Mouse (Mus musculus) spleen, adult 2 months (tissue): ENCODE data around the gene Trim2. TPM values are rescaled to one million over a fixed set of nuclear protein-coding genes. Genes with fewer than 3 reads are reported as not detected.

Experiments
- DNase-seq, 2 experiments: peaks; one replicate each; pipeline versions ENCODE4 v3.0.0 to v3.0.0-alpha.2; 2012 to 2021; ENCODE audit warnings: low spot score in 2 of 2, low read depth in 1 of 2
- H3K27ac ChIP-seq: fragments of 200-500 bp; 2 replicates; pipeline ENCODE4 v1.5.1; 2012; ENCODE audit warnings: low read length, inconsistent platforms; ENCODE audit not compliant: insufficient read depth
- H3K27me3 ChIP-seq: fragments of 200-500 bp; 2 replicates; pipeline ENCODE4 v1.6.1; 2012; ENCODE audit warnings: mild to moderate bottlenecking, moderate library complexity, low read length, inconsistent platforms; ENCODE audit not compliant: control insufficient read depth, insufficient read depth
- H3K36me3 ChIP-seq: fragments of 200-500 bp; 2 replicates; pipeline ENCODE4 v1.6.1; 2012; ENCODE audit warnings: mild to moderate bottlenecking, low read length, inconsistent platforms; ENCODE audit not compliant: control insufficient read depth, insufficient read depth
- H3K4me1 ChIP-seq: fragments of 200-500 bp; 2 replicates; pipeline ENCODE4 v1.6.1; 2011; ENCODE audit warnings: inconsistent platforms; ENCODE audit not compliant: control insufficient read depth, insufficient read depth, insufficient read length
- H3K4me3 ChIP-seq: fragments of 200-500 bp; 2 replicates; pipeline ENCODE4 v1.5.1; 2011; ENCODE audit warnings: mild to moderate bottlenecking, inconsistent platforms; ENCODE audit not compliant: insufficient read depth, insufficient read length; ENCODE audit errors: extremely low read depth
- CTCF ChIP-seq: fragments of 200-500 bp; IDR thresholded peaks from 2 replicates; pipeline ENCODE4 v1.5.1; 2011; ENCODE audit warnings: mild to moderate bottlenecking, inconsistent platforms; ENCODE audit not compliant: insufficient read depth, insufficient read length, insufficient replicate concordance; ENCODE audit errors: extremely low read depth
- POLR2A ChIP-seq: fragments of 200-500 bp; IDR thresholded peaks from 2 replicates; pipeline ENCODE4 v1.6.1; 2011; ENCODE audit warnings: low read depth, low read length, inconsistent platforms
- WGBS: fragments of 180-500 bp; shearing (Covaris S2); methylation state at CpG from one replicate; pipeline ENCODE4 v1.1.7; 2018; 5-methylcytosine and 5-hydroxymethylcytosine counted together
- polyA plus RNA-seq: library from polyadenylated mRNA; depleted of rRNA; stranded (reverse); fragments of >200 nt; gene quantifications from 2 replicates; pipeline ENCODE4 v1.2.3, GENCODE M21; 2012

Trim2 gene
- polyA plus RNA-seq, 1 experiment, result 5.7 TPM

DNA sequence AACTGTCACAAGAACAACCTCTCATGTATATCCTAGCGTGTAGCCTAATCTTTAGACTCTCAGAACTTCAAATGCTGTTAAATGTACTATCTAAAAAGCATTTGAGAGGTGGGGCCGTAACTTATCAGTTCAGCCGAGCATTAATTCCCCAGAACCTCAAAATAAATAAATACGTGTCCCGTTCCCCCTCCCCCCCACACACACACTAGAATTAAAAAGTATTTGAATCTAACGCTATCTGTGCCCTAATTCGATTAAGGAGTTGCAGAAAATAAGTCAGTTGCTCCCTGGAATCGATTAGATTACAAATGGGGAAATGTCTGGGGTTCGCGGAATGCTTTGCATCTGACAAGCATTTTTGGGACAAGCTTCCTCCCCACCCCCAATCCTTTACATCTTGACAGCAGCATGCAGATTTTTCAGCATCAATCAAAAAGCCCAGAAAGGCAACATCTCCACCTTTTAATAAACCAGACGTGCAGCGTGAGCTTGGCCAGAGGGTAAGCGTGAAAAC lies 48.1 kb downstream of the Trim2 start:
- H3K4me3 ChIP-seq, result no peak overlapping the region
- 43% methylated on average over 13 of the region's 13 CpGs for WGBS
- H3K27ac ChIP-seq, result no peak overlapping the region
- H3K27me3 ChIP-seq, result peaks cover 3% of the 10 kb centered on the region; the same call in 1 of the 2 replicates
- TF ChIP-seq CTCF, result no peak
- TF ChIP-seq POLR2A, result no peak
- no peaks in the 10 kb centered on the region for H3K36me3 ChIP-seq
- DNase-seq, result no peak
- H3K4me1 ChIP-seq, result peaks cover 3% of the 10 kb centered on the region; the same call in 1 of the 2 replicates

DNA sequence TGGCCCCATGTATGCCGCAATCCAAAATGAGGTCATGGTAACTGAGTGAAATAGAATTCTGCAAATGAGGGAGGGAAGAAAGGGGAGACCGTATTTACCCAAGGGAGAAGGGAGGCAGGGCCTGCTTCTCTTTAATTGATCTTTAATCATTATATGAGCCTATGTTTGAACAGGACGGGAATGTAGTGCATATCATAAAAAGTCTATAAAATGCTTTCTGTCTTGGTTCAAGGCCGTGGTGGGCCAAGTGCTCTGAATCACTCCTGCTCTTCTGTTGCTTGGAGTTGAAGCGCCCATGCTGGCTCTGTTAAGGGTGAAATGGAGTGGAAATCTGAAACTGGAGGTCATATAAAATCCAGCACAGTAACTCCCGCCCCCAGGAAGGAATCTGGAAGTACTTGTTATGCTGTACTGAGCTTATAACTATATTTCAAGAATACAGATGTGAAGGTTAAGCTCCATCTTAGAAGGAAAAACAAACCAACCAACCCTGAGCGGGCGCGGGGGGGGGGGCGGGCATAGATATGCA lies 48.6 kb downstream of the Trim2 start:
- Histone ChIP-seq H3K27me3 (peaks cover 3% of the 10 kb centered on the region; the same call in 1 of the 2 replicates), H3K4me1 (peaks cover 3% of the 10 kb centered on the region; the same call in 1 of the 2 replicates), H3K27ac (no peak overlapping the region), H3K36me3 (no peaks in the 10 kb centered on the region), H3K4me3 (no peak overlapping the region)
- WGBS, result 72% methylated on average over 10 of the region's 10 CpGs
- no peak for DNase-seq
- TF ChIP-seq POLR2A (no peak), CTCF (no peak)

DNA sequence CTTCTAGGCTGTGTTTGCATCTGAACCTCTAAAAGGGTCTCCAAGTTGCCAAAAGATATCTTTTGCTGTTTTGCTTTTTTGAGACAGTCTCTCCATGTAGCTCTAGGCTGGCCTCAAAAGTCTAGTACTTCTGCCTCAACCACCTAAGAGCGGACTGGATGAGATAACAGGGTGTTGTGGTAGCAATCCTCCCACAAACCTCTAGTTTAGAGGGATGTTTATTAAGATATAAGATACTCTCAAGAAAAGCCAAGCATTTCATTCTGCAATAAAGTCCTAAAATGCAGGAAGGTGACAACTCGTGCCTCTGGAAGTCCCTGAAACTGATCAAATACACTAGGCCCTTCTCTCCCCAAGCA lies 52.2 kb downstream of the Trim2 start:
- no peak for DNase-seq
- H3K27ac ChIP-seq, result no peak overlapping the region
- H3K4me1 ChIP-seq, result peaks cover 3% of the 10 kb centered on the region; the same call in 1 of the 2 replicates
- H3K36me3 ChIP-seq, result no peaks in the 10 kb centered on the region
- peaks cover 3% of the 10 kb centered on the region; the same call in 1 of the 2 replicates for H3K27me3 ChIP-seq
- WGBS, result 87% methylated on average over 2 of the region's 2 CpGs
- TF ChIP-seq POLR2A (no peak), CTCF (no peak)
- no peak overlapping the region for H3K4me3 ChIP-seq

DNA sequence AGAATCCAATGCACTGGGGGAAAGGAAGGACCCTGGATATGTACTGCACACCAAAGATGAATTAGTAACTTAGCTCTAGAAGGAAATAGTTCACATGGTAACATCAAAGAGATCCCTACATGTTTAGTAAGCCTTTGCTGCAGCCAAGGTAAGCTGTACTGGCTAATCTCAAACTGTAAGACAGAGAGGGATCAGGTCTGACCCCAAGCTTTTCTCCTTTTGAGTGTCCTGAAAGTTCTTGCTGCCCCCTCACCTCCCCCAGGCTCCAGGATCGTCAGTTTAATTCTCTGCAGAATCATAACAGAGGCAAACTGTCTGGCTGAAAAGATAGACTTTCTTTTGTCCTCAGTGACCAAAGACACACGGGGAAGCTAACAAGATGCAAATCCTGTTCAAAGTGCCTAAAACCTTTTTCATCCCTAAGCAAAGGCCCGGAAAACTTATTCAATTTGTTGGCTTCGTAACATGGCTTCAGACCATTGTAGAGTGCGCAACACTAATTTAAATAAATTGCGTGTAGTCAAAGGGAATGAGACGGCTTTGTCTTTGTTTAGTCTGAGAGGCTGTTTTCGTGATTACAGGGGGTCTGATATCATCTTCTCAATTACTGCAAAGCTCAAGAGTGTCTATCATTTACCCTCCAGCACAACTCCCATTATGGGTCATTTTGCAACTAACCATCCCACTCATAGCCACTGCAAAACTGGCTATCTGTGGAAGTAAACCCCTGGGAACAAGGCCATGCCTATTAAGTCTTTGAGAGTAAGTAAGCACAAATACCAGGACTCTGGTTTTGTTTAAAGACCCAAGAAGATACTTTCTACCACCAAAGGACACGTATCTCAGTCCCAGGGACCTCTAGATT lies 52.8 kb downstream of the Trim2 start:
- Histone ChIP-seq H3K4me1 (no peaks in the 10 kb centered on the region), H3K27me3 (no peaks in the 10 kb centered on the region), H3K4me3 (no peak overlapping the region), H3K36me3 (no peaks in the 10 kb centered on the region), H3K27ac (no peak overlapping the region)
- TF ChIP-seq CTCF, result no peak
- no peak for TF ChIP-seq POLR2A
- DNase-seq, result no peak
- 92% methylated on average over 9 of the region's 9 CpGs for WGBS

DNA sequence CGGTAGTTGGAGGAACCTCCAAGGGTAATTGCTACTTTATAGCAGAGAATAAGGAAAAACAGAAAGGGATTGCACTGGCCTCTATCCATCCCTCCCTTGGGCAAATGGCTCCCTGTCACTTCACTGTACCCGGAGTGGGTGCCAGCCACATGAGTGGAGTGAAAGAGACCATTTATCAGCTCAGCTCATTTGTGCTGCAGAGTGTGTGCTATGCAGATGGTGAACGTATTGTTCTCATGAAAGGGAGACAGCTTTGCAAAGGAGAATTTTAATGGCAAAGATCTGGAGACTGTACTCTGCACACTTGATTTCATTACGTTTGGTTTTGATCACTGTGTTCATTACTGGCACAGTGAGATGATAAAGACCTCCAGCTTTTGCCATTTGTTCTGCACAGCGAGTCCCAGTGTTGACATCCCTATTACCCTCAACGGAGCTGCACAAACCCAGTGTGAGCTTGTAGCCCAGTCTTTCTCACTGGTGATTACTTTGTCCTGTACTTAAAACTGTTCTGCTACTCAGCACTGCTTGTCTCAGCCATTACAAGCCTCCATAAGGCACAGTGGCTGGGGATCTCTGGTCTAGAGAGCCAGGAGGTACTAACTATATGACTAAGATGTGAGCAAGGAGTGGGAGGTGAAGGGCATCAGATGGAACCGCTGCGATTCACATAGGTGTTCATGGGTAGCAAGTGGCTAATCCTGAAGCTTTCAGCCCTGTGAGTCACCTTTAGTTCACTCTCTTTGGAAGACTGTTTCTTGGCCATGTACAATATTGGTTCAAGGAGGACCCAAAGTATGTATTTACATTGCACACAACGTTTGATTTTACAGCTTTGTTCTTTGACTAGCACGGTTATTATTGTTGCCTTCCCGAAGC lies 53.7 kb downstream of the Trim2 start:
- no peaks in the 10 kb centered on the region for H3K36me3 ChIP-seq
- H3K4me3 ChIP-seq, result no peak overlapping the region
- TF ChIP-seq POLR2A (no peak), CTCF (no peak)
- WGBS, result 91% methylated on average over 11 of the region's 11 CpGs
- no peaks in the 10 kb centered on the region for H3K4me1 ChIP-seq
- no peaks in the 10 kb centered on the region for H3K27me3 ChIP-seq
- DNase-seq, result no peak
- no peak overlapping the region for H3K27ac ChIP-seq

DNA sequence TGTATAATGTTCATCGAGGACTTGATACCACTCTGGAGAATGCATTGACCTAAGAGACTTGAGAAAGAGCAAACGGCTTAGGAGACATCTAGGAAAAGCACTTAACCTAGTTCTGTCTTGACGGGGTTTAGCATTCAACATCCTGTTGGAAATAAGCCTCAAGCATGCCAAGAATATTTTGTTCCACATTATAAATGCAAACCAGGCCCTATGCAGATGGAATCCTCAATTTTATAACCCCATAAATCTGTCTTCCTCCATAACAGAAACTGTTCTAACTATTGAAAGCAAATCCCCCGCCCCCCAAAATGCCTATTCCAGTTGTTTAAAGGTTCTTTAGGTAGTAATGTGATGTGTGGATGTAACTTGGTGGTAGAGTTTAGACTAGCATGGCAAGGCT lies 55.0 kb downstream of the Trim2 start:
- H3K4me1 ChIP-seq, result no peaks in the 10 kb centered on the region
- 82% methylated on average over 4 of the region's 4 CpGs for WGBS
- no peak for DNase-seq
- H3K27me3 ChIP-seq, result no peaks in the 10 kb centered on the region
- no peak for TF ChIP-seq POLR2A
- H3K4me3 ChIP-seq, result no peak overlapping the region
- H3K36me3 ChIP-seq, result no peaks in the 10 kb centered on the region
- H3K27ac ChIP-seq, result no peak overlapping the region

DNA sequence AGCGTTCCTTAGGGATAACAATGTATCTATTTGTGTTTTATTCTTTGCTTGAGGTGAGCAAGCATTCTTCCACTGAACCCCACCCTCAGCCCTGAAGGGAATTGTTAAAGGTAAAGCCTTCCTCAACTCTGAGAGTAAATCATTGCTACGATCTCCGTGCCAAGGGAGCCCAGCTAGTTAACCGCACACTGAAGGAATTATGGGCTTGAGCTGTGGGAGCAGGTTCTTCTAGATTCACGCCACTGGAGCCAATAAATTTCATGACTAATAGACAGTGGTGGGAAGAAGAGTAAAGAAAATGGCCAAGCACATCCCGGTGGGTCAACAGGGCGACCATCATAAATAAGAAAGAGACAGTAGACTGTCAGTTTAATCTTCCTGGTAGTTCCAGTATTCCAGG lies 56.4 kb downstream of the Trim2 start:
- Histone ChIP-seq H3K36me3 (no peaks in the 10 kb centered on the region), H3K4me3 (no peak overlapping the region), H3K27ac (no peak overlapping the region), H3K27me3 (no peaks in the 10 kb centered on the region), H3K4me1 (no peaks in the 10 kb centered on the region)
- TF ChIP-seq POLR2A (no peak), CTCF (no peak)
- 91% methylated on average over 7 of the region's 7 CpGs for WGBS
- DNase-seq, result no peak
